Mouse (Mus musculus): ENCODE data around the gene Ctnnbl1. TPM values are rescaled to one million over a fixed set of nuclear protein-coding genes. Genes with fewer than 3 reads are reported as not detected.

Ctnnbl1 gene
- total and polyA plus RNA-seq, 3 experiments: 6.7 to 10.7 (median 10.1) TPM

DNA sequence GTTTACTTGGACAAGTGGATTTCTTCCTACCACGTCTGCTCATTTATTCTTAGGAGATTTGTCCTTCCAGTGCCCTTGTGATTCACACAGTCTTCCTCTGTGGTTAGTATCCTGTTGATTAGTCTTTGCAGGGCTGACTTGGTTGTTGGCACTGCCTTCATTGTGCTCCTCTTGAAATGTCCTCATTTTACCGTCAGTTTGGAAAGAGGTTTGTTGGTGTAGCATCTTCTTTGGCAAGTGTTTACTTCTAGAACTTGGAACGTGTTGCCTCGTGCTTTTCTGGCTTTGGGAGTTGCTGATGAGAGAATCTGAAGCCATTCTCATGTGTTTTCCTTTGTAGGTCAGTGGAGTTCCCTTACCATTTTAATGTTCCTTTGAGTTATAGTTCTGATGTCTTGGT is 25.7 kb downstream of the Ctnnbl1 start:
- TF ChIP-seq EP300 (IDR thresholded peaks at IDR 0.05; ENCODE audit: insufficient read depth, low read depth, low read length): no peak
- TF ChIP-seq POLR2A (IDR thresholded peaks at IDR 0.05; ENCODE audit: insufficient read depth, low read depth, low read length): no peak
- TF ChIP-seq CTCF (IDR thresholded peaks at IDR 0.05): no peak
- 58% methylated on average over 4 of the region's 4 CpGs for WGBS
- Histone ChIP-seq H3K79me2 (replicated peaks; ENCODE audit: control insufficient read depth, insufficient read depth, low read length) (no peaks in the 10 kb centered on the region; the same call in 1 of the 2 replicates), H3K27ac (no peak overlapping the region), H3K4me1 (ENCODE audit: control insufficient read depth, insufficient read depth, low read length) (peaks cover 3% of the 10 kb centered on the region), H3K27me3 (ENCODE audit: control insufficient read depth, insufficient read depth, low read length) (no peaks in the 10 kb centered on the region), H3K36me3 (ENCODE audit: control insufficient read depth, insufficient read depth, low read length) (peaks cover 4% of the 10 kb centered on the region), H3K4me3 (no peak overlapping the region), H3K9ac (ENCODE audit: low read depth, low read length) (no peak overlapping the region)
- no peak for DNase-seq
- intact Hi-C loops (cut with DNase I): no loop called here

- WGBS: 92% methylated on average over 7 of the region's 7 CpGs
These were observed 29.4 kb downstream of the Ctnnbl1 start for GRCm38 (mm10) chr2:157766591-157766990.

DNA sequence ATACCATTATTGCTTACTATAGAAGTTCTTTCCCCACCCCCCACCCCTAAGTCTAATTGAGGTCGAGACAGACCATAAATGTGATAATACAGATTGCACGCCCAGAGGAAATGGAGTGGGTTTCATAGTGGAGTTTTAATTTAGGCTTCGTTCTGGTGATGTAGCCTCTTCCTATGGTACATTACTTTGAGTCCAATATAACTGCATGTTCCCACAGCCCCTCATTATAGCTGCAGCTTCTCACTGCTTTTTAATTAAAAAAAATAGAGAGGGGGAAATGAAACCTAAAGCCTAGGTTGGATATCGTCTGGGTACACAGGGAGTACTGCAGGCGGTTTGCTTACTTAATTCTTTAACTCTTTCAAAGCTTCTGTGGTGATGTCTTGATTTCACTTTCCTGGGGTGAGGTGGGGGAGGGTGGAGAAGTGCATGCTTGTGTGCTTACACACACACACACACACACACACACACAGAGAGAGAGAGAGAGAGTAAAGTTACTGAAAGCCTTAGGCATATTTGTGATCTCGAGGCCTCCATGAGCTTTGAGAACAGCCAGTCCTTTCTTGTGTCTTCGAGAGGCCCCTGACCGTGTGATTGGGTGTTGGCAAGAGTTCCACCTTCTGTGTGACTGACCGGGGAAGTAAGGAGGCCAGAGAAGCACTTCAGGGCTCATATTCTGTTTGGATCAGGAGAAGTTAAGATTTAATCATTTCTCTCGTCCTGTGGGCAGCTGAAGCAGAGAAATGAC is 31.7 kb downstream of the Ctnnbl1 start:
- no peak for DNase-seq
- Histone ChIP-seq H3K27me3 (ENCODE audit: control insufficient read depth, insufficient read depth, low read length) (no peaks in the 10 kb centered on the region), H3K4me3 (no peak overlapping the region), H3K27ac (no peak overlapping the region), H3K9ac (ENCODE audit: low read depth, low read length) (no peak overlapping the region), H3K36me3 (ENCODE audit: control insufficient read depth, insufficient read depth, low read length) (no peaks in the 10 kb centered on the region), H3K79me2 (replicated peaks; ENCODE audit: control insufficient read depth, insufficient read depth, low read length) (no peaks in the 10 kb centered on the region), H3K4me1 (ENCODE audit: control insufficient read depth, insufficient read depth, low read length) (peaks cover 1% of the 10 kb centered on the region)
- TF ChIP-seq EP300 (IDR thresholded peaks at IDR 0.05; ENCODE audit: insufficient read depth, low read depth, low read length): no peak
- TF ChIP-seq POLR2A (IDR thresholded peaks at IDR 0.05; ENCODE audit: insufficient read depth, low read depth, low read length): no peak
- no peak for TF ChIP-seq CTCF (IDR thresholded peaks at IDR 0.05)
- 51% methylated on average over 10 of the region's 10 CpGs for WGBS
- intact Hi-C loops (cut with DNase I): no loop called here

More at GRCm38 (mm10) chr2:157766591-157766990, 29.4 kb downstream of the Ctnnbl1 start:
- Histone ChIP-seq H3K4me1 (ENCODE audit: control insufficient read depth, insufficient read depth, low read length) (peaks cover 1% of the 10 kb centered on the region), H3K4me3 (no peak overlapping the region), H3K9ac (ENCODE audit: low read depth, low read length) (no peak overlapping the region), H3K27me3 (ENCODE audit: control insufficient read depth, insufficient read depth, low read length) (no peaks in the 10 kb centered on the region), H3K27ac (no peak overlapping the region), H3K36me3 (ENCODE audit: control insufficient read depth, insufficient read depth, low read length) (peaks cover 4% of the 10 kb centered on the region; the same call in 1 of the 2 replicates), H3K79me2 (replicated peaks; ENCODE audit: control insufficient read depth, insufficient read depth, low read length) (no peaks in the 10 kb centered on the region)
- TF ChIP-seq CTCF (IDR thresholded peaks at IDR 0.05) (no peak), POLR2A (IDR thresholded peaks at IDR 0.05; ENCODE audit: insufficient read depth, low read depth, low read length) (no peak), EP300 (IDR thresholded peaks at IDR 0.05; ENCODE audit: insufficient read depth, low read depth, low read length) (no peak)
- intact Hi-C loops (cut with DNase I): no loop called here
- DNase-seq: no peak

- H3K27me3 ChIP-seq (ENCODE audit: control insufficient read depth, insufficient read depth, low read length): no peaks in the 10 kb centered on the region
- peaks cover 1% of the 10 kb centered on the region for H3K4me1 ChIP-seq (ENCODE audit: control insufficient read depth, insufficient read depth, low read length)
- H3K79me2 ChIP-seq (replicated peaks; ENCODE audit: control insufficient read depth, insufficient read depth, low read length): no peaks in the 10 kb centered on the region
- no peak overlapping the region for H3K9ac ChIP-seq (ENCODE audit: low read depth, low read length)
- no peak for DNase-seq
- H3K36me3 ChIP-seq (ENCODE audit: control insufficient read depth, insufficient read depth, low read length): no peaks in the 10 kb centered on the region
- H3K4me3 ChIP-seq: no peak overlapping the region
- H3K27ac ChIP-seq: no peak overlapping the region
- intact Hi-C loops (cut with DNase I): no loop called here
- WGBS: 88% methylated on average over 3 of the region's 3 CpGs
- TF ChIP-seq EP300 (IDR thresholded peaks at IDR 0.05; ENCODE audit: insufficient read depth, low read depth, low read length): no peak
- TF ChIP-seq POLR2A (IDR thresholded peaks at IDR 0.05; ENCODE audit: insufficient read depth, low read depth, low read length): no peak
- TF ChIP-seq CTCF (IDR thresholded peaks at IDR 0.05): no peak
These were observed 33.6 kb downstream of the Ctnnbl1 start for GRCm38 (mm10) chr2:157770761-157771160.

DNA sequence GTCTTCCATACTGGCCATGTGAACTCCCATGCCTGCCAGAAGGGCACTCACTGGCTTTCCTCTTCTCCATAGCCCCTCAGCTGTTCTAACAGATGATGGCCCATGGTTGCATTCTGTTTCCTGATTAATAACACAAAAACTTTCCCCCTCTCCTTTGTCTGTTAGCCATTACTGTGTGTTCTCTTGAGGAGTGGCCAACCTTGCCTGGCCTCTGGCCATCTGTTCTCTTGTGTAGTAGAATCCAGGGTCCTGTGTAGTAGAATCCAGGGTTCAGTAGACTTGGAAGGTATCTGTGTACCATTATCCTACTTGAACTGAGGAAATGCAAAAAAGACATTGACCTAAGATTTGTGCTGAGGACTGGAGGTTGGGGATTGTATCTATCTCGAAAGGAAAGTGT is 36.5 kb downstream of the Ctnnbl1 start:
- H3K4me3 ChIP-seq: no peak overlapping the region
- no peaks in the 10 kb centered on the region for H3K36me3 ChIP-seq (ENCODE audit: control insufficient read depth, insufficient read depth, low read length)
- no peak for TF ChIP-seq CTCF (IDR thresholded peaks at IDR 0.05)
- TF ChIP-seq EP300 (IDR thresholded peaks at IDR 0.05; ENCODE audit: insufficient read depth, low read depth, low read length): no peak
- no peak for TF ChIP-seq POLR2A (IDR thresholded peaks at IDR 0.05; ENCODE audit: insufficient read depth, low read depth, low read length)
- WGBS: 85% methylated on average over 1 of the region's 1 CpGs
- DNase-seq: no peak
- intact Hi-C loops (cut with DNase I): no loop called here
- no peaks in the 10 kb centered on the region for H3K79me2 ChIP-seq (replicated peaks; ENCODE audit: control insufficient read depth, insufficient read depth, low read length)
- H3K27me3 ChIP-seq (ENCODE audit: control insufficient read depth, insufficient read depth, low read length): no peaks in the 10 kb centered on the region
- H3K9ac ChIP-seq (ENCODE audit: low read depth, low read length): no peak overlapping the region
- H3K27ac ChIP-seq: no peak overlapping the region
- H3K4me1 ChIP-seq (ENCODE audit: control insufficient read depth, insufficient read depth, low read length): peaks cover 1% of the 10 kb centered on the region

DNA sequence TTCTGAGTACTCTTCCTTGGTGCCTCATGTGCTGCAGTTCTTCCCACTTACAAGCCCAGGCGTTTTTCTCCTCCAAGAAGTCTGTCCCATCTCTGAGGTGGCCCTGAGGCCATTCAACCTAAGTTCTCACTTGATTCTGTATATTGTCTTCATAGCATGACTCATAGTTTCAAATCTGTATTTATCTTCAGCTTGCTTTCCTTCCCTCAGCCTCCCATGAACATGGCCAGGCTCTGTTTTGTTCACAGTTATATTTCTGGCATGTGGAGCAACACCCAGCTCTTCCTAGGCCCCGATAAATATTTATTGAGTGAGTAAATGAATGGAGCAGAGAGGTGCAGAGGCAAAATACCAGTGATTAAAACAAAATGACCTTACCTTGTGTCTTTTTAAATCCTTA is 38.8 kb downstream of the Ctnnbl1 start:
- TF ChIP-seq POLR2A (IDR thresholded peaks at IDR 0.05; ENCODE audit: insufficient read depth, low read depth, low read length) (no peak), EP300 (IDR thresholded peaks at IDR 0.05; ENCODE audit: insufficient read depth, low read depth, low read length) (no peak), CTCF (IDR thresholded peaks at IDR 0.05) (no peak)
- 74% methylated on average over 2 of the region's 2 CpGs for WGBS

More for the DNA sequence above, 38.8 kb downstream of the Ctnnbl1 start:
- intact Hi-C loops (cut with DNase I): no loop called here
- H3K79me2 ChIP-seq (replicated peaks; ENCODE audit: control insufficient read depth, insufficient read depth, low read length): no peaks in the 10 kb centered on the region
- H3K36me3 ChIP-seq (ENCODE audit: control insufficient read depth, insufficient read depth, low read length): no peaks in the 10 kb centered on the region
- H3K4me3 ChIP-seq: no peak overlapping the region
- DNase-seq: no peak
- no peak overlapping the region for H3K9ac ChIP-seq (ENCODE audit: low read depth, low read length)
- H3K27ac ChIP-seq: no peak overlapping the region
- no peaks in the 10 kb centered on the region for H3K4me1 ChIP-seq (ENCODE audit: control insufficient read depth, insufficient read depth, low read length)
- H3K27me3 ChIP-seq (ENCODE audit: control insufficient read depth, insufficient read depth, low read length): no peaks in the 10 kb centered on the region

Data from heart, adult 2 months (tissue).